Mouse (Mus musculus) erythroblast, embryonic 14.5 days (primary cell): ENCODE results near the gene Nxph1. TPM values are rescaled to one million over a fixed set of nuclear protein-coding genes. Genes with fewer than 3 reads are reported as not detected.

Source experiments
- H3K27me3 ChIP-seq: 2 replicates; pipeline ENCODE4 v1.6.1; 2012; ENCODE audit warnings: inconsistent platforms; ENCODE audit not compliant: control insufficient read depth
- H3K36me3 ChIP-seq: 2 replicates; pipeline ENCODE4 v1.6.1; 2012; ENCODE audit warnings: mild to moderate bottlenecking, inconsistent platforms; ENCODE audit not compliant: control insufficient read depth
- H3K4me1 ChIP-seq: 2 replicates; pipeline ENCODE4 v1.6.1; 2012; ENCODE audit warnings: inconsistent platforms; ENCODE audit not compliant: control insufficient read depth
- H3K4me3 ChIP-seq: replicated peaks from 2 replicates; pipeline ENCODE3; 2012; ENCODE audit warnings: moderate library complexity, mild to moderate bottlenecking, inconsistent platforms
- H3K9me3 ChIP-seq: 2 replicates; pipeline ENCODE4 v1.6.1; 2012; ENCODE audit warnings: low read length, inconsistent platforms, mixed read lengths; ENCODE audit not compliant: control insufficient read depth
- GATA1 ChIP-seq: IDR thresholded peaks from 2 replicates; pipeline ENCODE4 v1.6.1; 2012; ENCODE audit warnings: low read length, inconsistent platforms, mixed read lengths
- TAL1 ChIP-seq: IDR thresholded peaks from 3 replicates; pipeline ENCODE4 v1.6.1; 2012; ENCODE audit warnings: low read length, inconsistent platforms, mixed read lengths
- polyA plus RNA-seq: library from polyadenylated mRNA; stranded (reverse); fragments of >175 nt; gene quantifications from 2 replicates; pipeline ENCODE4 v1.2.3, GENCODE M21; 2012

Nxph1 gene
- polyA plus RNA-seq, 1 experiment = not detected

GRCm38 (mm10) chr6:9028501-9028900, 80.3 kb downstream of the Nxph1 start:
- H3K36me3 ChIP-seq = no peaks in the 10 kb centered on the region
- H3K4me3 ChIP-seq = no peak overlapping the region
- no peaks in the 10 kb centered on the region for H3K9me3 ChIP-seq
- no peaks in the 10 kb centered on the region for H3K4me1 ChIP-seq
- TF ChIP-seq TAL1 (no peak), GATA1 (no peak)
- no peaks in the 10 kb centered on the region for H3K27me3 ChIP-seq

GRCm38 (mm10) chr6:9039286-9039685, 91.1 kb downstream of the Nxph1 start:
- no peaks in the 10 kb centered on the region for H3K9me3 ChIP-seq
- no peaks in the 10 kb centered on the region for H3K27me3 ChIP-seq
- no peaks in the 10 kb centered on the region for H3K4me1 ChIP-seq
- H3K36me3 ChIP-seq = no peaks in the 10 kb centered on the region
- H3K4me3 ChIP-seq = no peak overlapping the region
- TF ChIP-seq TAL1 (no peak), GATA1 (no peak)

GRCm38 (mm10) chr6:9040991-9041390, 92.8 kb downstream of the Nxph1 start:
- Histone ChIP-seq H3K4me1 (no peaks in the 10 kb centered on the region), H3K9me3 (no peaks in the 10 kb centered on the region), H3K27me3 (no peaks in the 10 kb centered on the region), H3K36me3 (no peaks in the 10 kb centered on the region), H3K4me3 (no peak overlapping the region)
- TF ChIP-seq TAL1 = no peak
- TF ChIP-seq GATA1 = no peak

GRCm38 (mm10) chr6:9042391-9042790, 94.2 kb downstream of the Nxph1 start:
- no peak for TF ChIP-seq GATA1
- no peaks in the 10 kb centered on the region for H3K9me3 ChIP-seq
- no peaks in the 10 kb centered on the region for H3K4me1 ChIP-seq
- no peaks in the 10 kb centered on the region for H3K36me3 ChIP-seq
- no peak overlapping the region for H3K4me3 ChIP-seq
- no peaks in the 10 kb centered on the region for H3K27me3 ChIP-seq

GRCm38 (mm10) chr6:9046815-9047214, 98.6 kb downstream of the Nxph1 start:
- Histone ChIP-seq H3K27me3 (no peaks in the 10 kb centered on the region), H3K9me3 (no peaks in the 10 kb centered on the region), H3K36me3 (no peaks in the 10 kb centered on the region), H3K4me1 (no peaks in the 10 kb centered on the region), H3K4me3 (no peak overlapping the region)
- TF ChIP-seq TAL1 (no peak), GATA1 (no peak)

- Histone ChIP-seq H3K4me3 (no peak overlapping the region), H3K4me1 (no peaks in the 10 kb centered on the region), H3K36me3 (no peaks in the 10 kb centered on the region), H3K27me3 (no peaks in the 10 kb centered on the region), H3K9me3 (no peaks in the 10 kb centered on the region)
- TF ChIP-seq TAL1 (no peak), GATA1 (no peak)
These were observed 113.3 kb downstream of the Nxph1 start for GRCm38 (mm10) chr6:9061261-9062105.

- Histone ChIP-seq H3K9me3 (no peaks in the 10 kb centered on the region), H3K4me1 (no peaks in the 10 kb centered on the region), H3K27me3 (no peaks in the 10 kb centered on the region), H3K36me3 (no peaks in the 10 kb centered on the region), H3K4me3 (no peak overlapping the region)
- TF ChIP-seq TAL1 (no peak), GATA1 (no peak)
These were observed 118.2 kb downstream of the Nxph1 start for GRCm38 (mm10) chr6:9066435-9066834.

GRCm38 (mm10) chr6:9069913-9070312, 121.7 kb downstream of the Nxph1 start:
- TF ChIP-seq GATA1 (no peak), TAL1 (no peak)
- H3K36me3 ChIP-seq = no peaks in the 10 kb centered on the region
- no peaks in the 10 kb centered on the region for H3K4me1 ChIP-seq
- H3K4me3 ChIP-seq = no peak overlapping the region
- no peaks in the 10 kb centered on the region for H3K9me3 ChIP-seq
- H3K27me3 ChIP-seq = no peaks in the 10 kb centered on the region

GRCm38 (mm10) chr6:9076463-9076862, 128.2 kb downstream of the Nxph1 start:
- Histone ChIP-seq H3K4me1 (no peaks in the 10 kb centered on the region), H3K27me3 (no peaks in the 10 kb centered on the region), H3K9me3 (no peaks in the 10 kb centered on the region), H3K4me3 (no peak overlapping the region), H3K36me3 (no peaks in the 10 kb centered on the region)
- no peak for TF ChIP-seq GATA1
- TF ChIP-seq TAL1 = no peak
